Mouse (Mus musculus) liver, adult 2 months (tissue): ENCODE measurements at regions not wholly inside any gene's neighbourhood (a gene's known extent, or its start where the extent isn't known, plus 50 kb on each side); places are given as distances from the start of the nearest gene placed in this dataset.

Source experiments
- CTCF ChIP-seq: fragments of 200-500 bp; IDR thresholded peaks from 2 replicates; pipeline ENCODE4 v1.5.1; 2011; ENCODE audit warnings: low read depth, low read length, control low read depth
- POLR2A ChIP-seq: fragments of 200-500 bp; IDR thresholded peaks from 2 replicates; pipeline ENCODE4 v1.6.1; 2011; ENCODE audit warnings: low read length, control low read depth; ENCODE audit not compliant: insufficient read depth; ENCODE audit errors: extremely low read depth

- TF ChIP-seq POLR2A = no peak
- no peak for TF ChIP-seq CTCF
Observed at GRCm38 (mm10) chr12:71512915-71513612, 203.4 kb downstream of the Dact1 start.
